Mouse (Mus musculus) liver (tissue): ENCODE results near the gene Pdk2.

Experiments used
- DNase-seq: peaks from one replicate; pipeline ENCODE4 v3.0.0-alpha.2; 2020; ENCODE audit warnings: mixed read lengths

The Pdk2 gene

GRCm38 (mm10) chr11:94986435-94986834, 54.7 kb downstream of the Pdk2 start:
- no peak for DNase-seq

GRCm38 (mm10) chr11:94985822-94986221, 55.3 kb downstream of the Pdk2 start:
- no peak for DNase-seq

- peak; percentile 46 for DNase-seq
Observed at GRCm38 (mm10) chr11:94985140-94985539, 56.0 kb downstream of the Pdk2 start.

- DNase-seq: no peak
Observed at GRCm38 (mm10) chr11:94979462-94980179, 61.5 kb downstream of the Pdk2 start.

- DNase-seq: peak; percentile 96
Observed at GRCm38 (mm10) chr11:94978947-94979346, 62.2 kb downstream of the Pdk2 start.

GRCm38 (mm10) chr11:94978178-94978915, 62.8 kb downstream of the Pdk2 start:
- no peak for DNase-seq
